Mouse (Mus musculus): ENCODE results near the gene Ets2. TPM values are rescaled to one million over a fixed set of nuclear protein-coding genes. Genes with fewer than 3 reads are reported as not detected.
A peak's percentile ranks its signal among the peaks of the same experiment; 100 is the strongest.

Gene Ets2
- polyA plus RNA-seq, 1 experiment from 2014 or later: 20.9 TPM

GRCm38 (mm10) chr16:95767246-95767645 is 65.4 kb downstream of the Ets2 start:
- H3K9me3 ChIP-seq (ENCODE audit: control insufficient read depth, low read length): no peaks in the 10 kb centered on the region
- H3K9ac ChIP-seq (replicated peaks; ENCODE audit: low read depth, low read length): no peak overlapping the region
- H3K4me3 ChIP-seq (replicated peaks; ENCODE audit: low read length): no peak overlapping the region
- ATAC-seq: no peak
- no peak overlapping the region for H3K4me2 ChIP-seq (ENCODE audit: low read length)
- no peak overlapping the region for H3K27ac ChIP-seq (ENCODE audit: low read length)
- no peaks in the 10 kb centered on the region for H3K27me3 ChIP-seq (replicated peaks; ENCODE audit: control insufficient read depth, insufficient read depth, low read length)
- no peaks in the 10 kb centered on the region for H3K36me3 ChIP-seq (ENCODE audit: control insufficient read depth, insufficient read depth)
- H3K4me1 ChIP-seq (replicated peaks; ENCODE audit: control insufficient read depth, insufficient read depth, low read length): peaks cover 4% of the 10 kb centered on the region; the same call in 1 of the 2 replicates
- WGBS: 70% methylated on average over 2 of the region's 2 CpGs

- no peaks in the 10 kb centered on the region for H3K27me3 ChIP-seq (replicated peaks; ENCODE audit: control insufficient read depth, insufficient read depth, low read length)
- H3K9ac ChIP-seq (replicated peaks; ENCODE audit: low read depth, low read length): no peak overlapping the region
- no peaks in the 10 kb centered on the region for H3K9me3 ChIP-seq (ENCODE audit: control insufficient read depth, low read length)
- peaks cover 4% of the 10 kb centered on the region; the same call in 1 of the 2 replicates for H3K4me1 ChIP-seq (replicated peaks; ENCODE audit: control insufficient read depth, insufficient read depth, low read length)
- ATAC-seq: peak; percentile 66
- no peak overlapping the region for H3K4me2 ChIP-seq (ENCODE audit: low read length)
- WGBS: 24% methylated on average over 14 of the region's 14 CpGs
- no peaks in the 10 kb centered on the region for H3K36me3 ChIP-seq (ENCODE audit: control insufficient read depth, insufficient read depth)
- no peak overlapping the region for H3K4me3 ChIP-seq (replicated peaks; ENCODE audit: low read length)
- H3K27ac ChIP-seq (ENCODE audit: low read length): no peak overlapping the region
Measured at GRCm38 (mm10) chr16:95769066-95769995, 67.5 kb downstream of the Ets2 start.

- no peak overlapping the region for H3K9ac ChIP-seq (replicated peaks; ENCODE audit: low read depth, low read length)
- WGBS: 74% methylated on average over 5 of the region's 5 CpGs
Measured at GRCm38 (mm10) chr16:95769996-95770334, 68.1 kb downstream of the Ets2 start.

GRCm38 (mm10) chr16:95770402-95770801 is 68.5 kb downstream of the Ets2 start:
- Histone ChIP-seq H3K4me3 (replicated peaks; ENCODE audit: low read length) (no peak overlapping the region), H3K27ac (ENCODE audit: low read length) (no peak overlapping the region), H3K4me2 (ENCODE audit: low read length) (no peak overlapping the region), H3K36me3 (ENCODE audit: control insufficient read depth, insufficient read depth) (no peaks in the 10 kb centered on the region), H3K4me1 (replicated peaks; ENCODE audit: control insufficient read depth, insufficient read depth, low read length) (peaks cover 4% of the 10 kb centered on the region; the same call in 1 of the 2 replicates), H3K27me3 (replicated peaks; ENCODE audit: control insufficient read depth, insufficient read depth, low read length) (no peaks in the 10 kb centered on the region), H3K9me3 (ENCODE audit: control insufficient read depth, low read length) (no peaks in the 10 kb centered on the region), H3K9ac (replicated peaks; ENCODE audit: low read depth, low read length) (no peak overlapping the region)
- peak; percentile 65 for ATAC-seq

More at GRCm38 (mm10) chr16:95769996-95770334, 68.1 kb downstream of the Ets2 start:
- H3K36me3 ChIP-seq (ENCODE audit: control insufficient read depth, insufficient read depth): no peaks in the 10 kb centered on the region
- H3K27me3 ChIP-seq (replicated peaks; ENCODE audit: control insufficient read depth, insufficient read depth, low read length): no peaks in the 10 kb centered on the region
- H3K4me2 ChIP-seq (ENCODE audit: low read length): no peak overlapping the region
- H3K27ac ChIP-seq (ENCODE audit: low read length): no peak overlapping the region
- H3K4me3 ChIP-seq (replicated peaks; ENCODE audit: low read length): no peak overlapping the region
- H3K9me3 ChIP-seq (ENCODE audit: control insufficient read depth, low read length): no peaks in the 10 kb centered on the region
- peak; percentile 60 for ATAC-seq
- H3K4me1 ChIP-seq (replicated peaks; ENCODE audit: control insufficient read depth, insufficient read depth, low read length): peaks cover 4% of the 10 kb centered on the region; the same call in 1 of the 2 replicates

Other genes starting within 250 kb of the Ets2 start
- gene Erg, start 115.5 kb upstream of the Ets2 start, polyA plus RNA-seq (2015; fragmentation: Nextera tagmentation; extraction: Ambion mirVana): 1.5 and 1.9 TPM in 2 replicates